Mouse (Mus musculus): ENCODE results near the gene Metrnl. TPM values are rescaled to one million over a fixed set of nuclear protein-coding genes. Genes with fewer than 3 reads are reported as not detected.

Gene Metrnl
- polyA plus RNA-seq, 1 experiment from 2014 or later: 18.9 TPM

DNA sequence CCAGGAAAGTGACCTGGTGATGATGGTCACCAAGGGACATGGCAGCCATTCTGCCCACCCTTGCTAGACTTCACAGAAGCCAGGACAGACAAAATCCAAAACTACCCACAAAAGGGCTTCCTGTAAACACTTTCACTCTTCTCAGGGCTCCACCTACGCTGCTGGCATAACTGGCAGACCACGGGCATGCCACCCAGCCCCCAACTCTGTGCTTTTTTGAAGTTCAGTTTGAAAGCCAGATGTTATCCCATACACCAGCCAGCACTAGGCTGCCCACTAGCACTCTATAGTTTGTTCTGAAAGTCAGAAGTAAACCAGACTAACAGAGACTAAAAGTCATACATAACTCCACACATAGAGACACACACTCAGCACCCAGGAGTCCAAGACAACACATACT is 13.3 kb upstream of the Metrnl start:
- WGBS: 83% methylated on average over 2 of the region's 2 CpGs
- H3K36me3 ChIP-seq: no peaks in the 10 kb centered on the region
- no peak for ATAC-seq (ENCODE audit: low FRiP score, low read depth)
- H3K9ac ChIP-seq: no peak overlapping the region
- no peak overlapping the region for H3K4me2 ChIP-seq (replicated peaks)
- H3K27me3 ChIP-seq: no peaks in the 10 kb centered on the region
- H3K27ac ChIP-seq: no peak overlapping the region
- peaks cover 16% of the 10 kb centered on the region for H3K4me1 ChIP-seq
- no peaks in the 10 kb centered on the region for H3K9me3 ChIP-seq
- no peak overlapping the region for H3K4me3 ChIP-seq

DNA sequence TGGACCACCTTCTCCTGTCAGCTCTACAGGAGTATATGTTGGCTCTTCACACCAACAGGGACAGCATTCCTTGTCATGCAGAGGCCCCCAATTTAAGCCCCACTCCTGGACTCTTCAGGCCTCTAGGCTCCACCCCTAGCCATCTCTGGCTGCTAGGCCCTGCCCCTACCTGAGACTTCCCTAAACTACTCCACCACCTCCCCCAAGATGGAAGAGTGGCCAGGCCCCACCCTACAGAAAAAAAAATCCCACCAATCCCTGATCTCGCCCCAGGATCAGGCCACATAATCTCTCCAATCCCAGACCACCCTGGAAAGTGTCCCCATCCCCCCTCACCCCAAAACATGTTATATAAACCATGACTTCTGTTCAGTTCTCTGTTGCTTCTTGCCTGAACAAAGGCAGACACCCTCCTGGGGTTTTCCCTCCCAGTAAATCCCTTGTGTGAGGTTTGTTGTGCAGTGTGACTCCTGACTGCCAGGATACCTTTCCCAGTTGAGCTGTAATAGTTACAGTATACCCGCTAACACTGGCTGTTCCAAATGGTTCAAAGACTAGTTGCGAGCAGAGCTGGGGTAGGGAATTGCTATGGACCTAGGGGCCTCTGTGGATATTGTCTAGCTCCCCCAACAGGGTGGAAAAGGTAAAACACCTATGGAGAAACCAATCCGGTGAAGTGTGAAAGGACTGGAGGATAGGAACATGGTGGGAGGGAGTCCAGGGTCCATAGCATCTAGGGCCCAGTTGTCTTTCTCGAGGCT is 5.9 kb upstream of the Metrnl start:
- no peak overlapping the region for H3K27ac ChIP-seq
- 78% methylated on average over 5 of the region's 5 CpGs for whole genome bisulfite sequencing
- H3K27me3 ChIP-seq: no peaks in the 10 kb centered on the region
- ATAC-seq (ENCODE audit: low FRiP score, low read depth): peak; percentile 11; the same call in 1 of the 2 replicates
- no peak overlapping the region for H3K4me2 ChIP-seq (replicated peaks)
- no peaks in the 10 kb centered on the region for H3K9me3 ChIP-seq
- no peak overlapping the region for H3K4me3 ChIP-seq
- no peaks in the 10 kb centered on the region for H3K36me3 ChIP-seq
- H3K9ac ChIP-seq: no peak overlapping the region
- no peaks in the 10 kb centered on the region for H3K4me1 ChIP-seq

DNA sequence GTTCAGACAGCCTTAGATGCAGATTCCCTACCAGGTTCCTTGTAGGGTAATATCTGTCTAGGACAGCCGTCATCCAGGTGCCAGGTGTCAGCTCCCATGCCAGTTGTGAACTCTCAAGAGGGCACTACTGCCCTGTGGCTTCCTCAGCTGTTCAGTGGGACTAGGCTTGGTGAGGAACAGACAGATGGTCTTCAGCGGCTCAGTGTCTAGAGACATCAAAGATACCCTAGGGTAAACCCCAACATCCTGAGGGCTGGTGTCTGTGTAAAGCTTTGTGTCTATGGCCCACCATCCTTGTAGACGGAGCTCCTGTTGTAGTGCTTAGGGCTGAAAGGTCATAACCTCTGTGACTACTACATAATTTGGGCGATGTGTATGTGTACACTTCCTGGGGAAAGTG is 4.1 kb upstream of the Metrnl start:
- Histone ChIP-seq H3K27ac (no peak overlapping the region), H3K36me3 (no peaks in the 10 kb centered on the region), H3K4me2 (replicated peaks) (no peak overlapping the region), H3K9me3 (no peaks in the 10 kb centered on the region), H3K27me3 (no peaks in the 10 kb centered on the region), H3K4me3 (no peak overlapping the region), H3K9ac (no peak overlapping the region), H3K4me1 (peaks cover 6% of the 10 kb centered on the region; the same call in 1 of the 2 replicates)
- WGBS: 84% methylated on average over 4 of the region's 4 CpGs
- no peak for ATAC-seq (ENCODE audit: low FRiP score, low read depth)

DNA sequence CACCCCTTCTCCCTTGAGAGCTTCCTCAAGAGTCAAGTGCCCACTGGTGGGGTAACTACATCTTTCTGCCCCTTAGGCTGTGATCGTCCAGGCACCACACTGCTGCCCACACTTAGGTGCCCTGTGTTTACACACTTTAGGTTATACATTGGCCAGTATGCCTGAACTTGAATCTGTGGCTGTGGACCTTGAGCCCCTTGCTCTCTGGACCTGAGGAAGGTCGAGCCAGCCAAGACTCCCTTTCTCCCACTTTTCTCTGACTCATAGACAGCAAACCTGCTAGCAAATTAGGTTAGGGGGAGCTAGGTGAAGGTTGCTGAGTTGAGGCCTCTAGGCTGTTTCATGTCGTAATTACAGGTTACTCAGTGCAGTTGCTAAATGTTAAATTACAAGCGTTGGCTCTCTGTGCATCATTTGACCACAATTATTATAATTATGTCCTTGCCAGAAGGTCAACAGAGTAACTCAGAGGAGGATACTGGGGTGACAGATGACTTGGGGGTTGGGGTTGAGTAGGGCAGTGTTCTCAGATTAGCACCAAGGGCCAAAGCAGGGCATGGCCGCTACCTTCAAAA is 2.9 kb upstream of the Metrnl start:
- peaks cover 14% of the 10 kb centered on the region for H3K4me1 ChIP-seq
- no peaks in the 10 kb centered on the region; the same call in 1 of the 2 replicates for H3K27me3 ChIP-seq
- H3K4me2 ChIP-seq (replicated peaks): no peak overlapping the region
- no peaks in the 10 kb centered on the region for H3K36me3 ChIP-seq
- H3K9me3 ChIP-seq: no peaks in the 10 kb centered on the region
- no peak overlapping the region for H3K9ac ChIP-seq
- ATAC-seq (ENCODE audit: low FRiP score, low read depth): no peak
- WGBS: 69% methylated on average over 5 of the region's 5 CpGs
- H3K27ac ChIP-seq: no peak overlapping the region
- H3K4me3 ChIP-seq: no peak overlapping the region

DNA sequence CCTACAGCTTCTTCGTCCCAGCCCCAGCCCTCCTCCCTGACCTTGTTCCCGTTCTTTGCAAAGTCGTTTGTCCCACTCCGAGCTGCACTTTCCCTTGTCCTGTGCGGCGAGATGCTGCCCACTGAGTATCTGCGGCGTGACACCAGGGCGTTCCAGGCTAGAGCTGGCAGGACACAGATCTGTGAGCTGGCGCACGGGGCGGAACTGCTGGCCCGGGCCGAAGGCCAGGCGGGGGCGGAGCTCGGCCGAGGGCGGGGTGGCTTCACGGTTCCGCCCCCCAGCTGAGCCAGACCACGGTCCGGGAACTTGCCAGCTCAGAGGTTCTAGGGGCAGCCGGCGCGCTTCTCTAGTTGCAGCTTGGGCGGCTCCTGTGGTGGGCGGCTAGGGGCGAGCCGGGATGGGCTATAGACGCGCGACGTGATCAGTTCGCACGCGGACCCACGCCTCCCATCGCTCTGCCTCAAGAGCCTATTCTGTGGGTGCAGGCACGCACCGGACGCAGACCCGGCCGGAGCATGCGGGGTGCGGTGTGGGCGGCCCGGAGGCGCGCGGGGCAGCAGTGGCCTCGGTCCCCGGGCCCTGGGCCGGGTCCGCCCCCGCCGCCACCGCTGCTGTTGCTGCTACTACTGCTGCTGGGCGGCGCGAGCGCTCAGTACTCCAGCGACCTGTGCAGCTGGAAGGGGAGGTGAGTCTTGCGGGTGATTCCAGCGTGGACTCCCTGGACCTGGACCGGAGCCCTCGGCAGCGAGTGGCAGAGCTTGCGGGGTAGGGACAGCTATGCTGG is 959 bp downstream of the Metrnl start:
- peaks cover 18% of the 10 kb centered on the region for H3K27me3 ChIP-seq

DNA sequence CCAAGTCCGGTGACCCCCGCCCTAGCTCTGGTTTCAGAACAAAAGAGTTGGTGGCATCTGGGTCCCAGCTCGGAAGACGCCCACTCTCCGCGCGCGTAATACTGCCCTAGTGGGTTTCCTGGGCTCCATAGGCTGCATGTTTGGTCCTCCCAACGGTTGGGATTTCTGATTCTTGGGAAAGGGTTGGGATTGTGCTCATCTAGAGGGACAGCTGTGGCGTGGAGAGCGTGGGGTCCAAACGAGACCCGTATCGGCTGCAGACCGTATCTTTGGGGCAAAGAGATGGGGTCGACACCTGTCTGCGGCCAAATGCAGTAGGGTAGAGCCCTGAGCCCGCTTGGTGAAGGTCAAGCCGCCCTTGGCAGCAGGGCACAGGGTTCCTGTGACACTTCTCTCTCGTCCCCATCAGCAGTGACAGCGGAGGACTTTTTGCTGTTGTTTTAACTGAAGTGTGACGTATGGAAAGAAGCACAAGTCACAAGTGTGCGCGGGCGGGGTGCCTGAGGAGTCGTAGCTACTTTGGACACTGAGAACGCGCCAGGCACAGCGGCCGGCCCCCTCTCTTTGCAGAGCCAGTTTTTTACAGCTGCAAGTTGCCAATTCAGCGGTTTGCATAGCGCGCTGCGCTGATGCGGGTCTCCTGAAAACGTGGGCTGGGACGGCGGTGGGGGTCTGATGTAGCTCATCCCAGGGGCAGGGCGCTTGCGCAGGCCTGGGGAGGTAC is 1.7 kb downstream of the Metrnl start:
- Histone ChIP-seq H3K9me3 (no peaks in the 10 kb centered on the region), H3K9ac (peak overlapping the region; percentile 78), H3K27me3 (peaks cover 18% of the 10 kb centered on the region), H3K36me3 (no peaks in the 10 kb centered on the region), H3K4me3 (peak overlapping the region; percentile 73), H3K27ac (peak overlapping the region; percentile 63; the same call in 1 of the 2 replicates), H3K4me1 (peaks cover 57% of the 10 kb centered on the region), H3K4me2 (replicated peaks) (peak overlapping the region; percentile 96)
- under 1% methylated on average over 40 of the region's 40 CpGs for WGBS
- no peak for ATAC-seq (ENCODE audit: low FRiP score, low read depth)

More for the DNA sequence above, 959 bp downstream of the Metrnl start:
- WGBS: under 1% methylated on average over 68 of the region's 69 CpGs
- Histone ChIP-seq H3K9me3 (no peaks in the 10 kb centered on the region), H3K27ac (peak overlapping the region; percentile 63), H3K36me3 (no peaks in the 10 kb centered on the region), H3K4me1 (peaks cover 50% of the 10 kb centered on the region), H3K4me3 (peak overlapping the region; percentile 73), H3K4me2 (replicated peaks) (peak overlapping the region; percentile 96), H3K9ac (peak overlapping the region; percentile 78)
- peak; percentile 90 for ATAC-seq (ENCODE audit: low FRiP score, low read depth)

DNA sequence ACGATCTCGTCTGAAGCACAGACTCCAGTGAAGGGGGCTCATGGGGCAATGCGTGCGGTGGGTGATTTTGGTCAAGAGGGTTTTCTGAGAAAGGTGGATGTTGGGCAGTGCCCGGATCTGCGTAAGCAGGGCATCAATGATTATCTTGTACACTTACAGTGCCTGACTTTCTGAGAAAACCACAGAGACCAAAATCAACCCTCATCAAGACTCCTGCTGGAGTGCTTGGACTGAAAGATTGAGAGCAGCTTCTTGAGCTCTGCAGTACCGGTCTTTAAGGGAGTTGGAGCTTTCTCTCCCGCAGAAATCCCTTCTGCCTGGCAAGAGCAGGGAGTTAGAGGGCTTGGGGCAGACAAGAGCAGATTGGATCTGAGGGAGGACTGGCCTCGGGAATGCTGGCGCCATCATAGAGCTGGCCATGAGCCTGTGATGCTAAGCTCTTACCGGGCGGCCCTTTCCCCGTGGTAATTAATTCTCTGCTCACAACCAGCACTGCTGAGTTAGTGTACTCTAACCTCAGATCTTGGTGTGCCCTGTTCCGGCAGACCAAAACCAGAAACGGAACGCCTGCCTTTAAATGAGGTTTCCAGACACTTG is 2.4 kb downstream of the Metrnl start:
- H3K4me3 ChIP-seq: peak overlapping the region; percentile 73
- peak overlapping the region; percentile 12 for H3K27ac ChIP-seq
- 10% methylated on average over 16 of the region's 16 CpGs for WGBS
- H3K9me3 ChIP-seq: no peaks in the 10 kb centered on the region
- H3K4me2 ChIP-seq (replicated peaks): peak overlapping the region; percentile 96
- H3K36me3 ChIP-seq: peaks cover 5% of the 10 kb centered on the region
- no peak for ATAC-seq (ENCODE audit: low FRiP score, low read depth)
- peak overlapping the region; percentile 78 for H3K9ac ChIP-seq
- H3K27me3 ChIP-seq: peaks cover 18% of the 10 kb centered on the region
- H3K4me1 ChIP-seq: peaks cover 57% of the 10 kb centered on the region

DNA sequence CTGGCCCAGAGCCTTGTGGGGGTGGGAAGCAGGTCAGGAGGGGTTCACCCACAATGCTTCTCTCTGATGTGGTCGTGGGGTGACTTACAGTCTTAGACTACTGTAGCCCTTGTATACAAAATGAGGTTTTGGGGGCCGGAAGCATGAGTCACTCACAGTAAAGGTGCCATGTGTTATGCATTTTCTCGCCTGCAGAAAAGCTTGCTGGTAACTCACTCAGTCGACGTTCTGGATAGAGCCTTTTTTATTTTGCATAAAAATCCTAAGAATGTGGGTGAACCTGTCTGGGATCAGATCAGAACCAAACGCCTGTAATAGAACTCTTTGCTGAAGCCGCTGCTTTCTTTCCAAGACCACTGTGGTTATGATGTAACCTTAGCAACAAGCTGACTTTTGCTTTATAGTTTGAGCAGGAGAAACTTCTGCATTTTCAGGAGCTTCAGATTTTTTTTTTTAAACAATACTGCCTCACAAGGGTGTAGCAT is 5.2 kb downstream of the Metrnl start:
- 7% methylated on average over 7 of the region's 7 CpGs for WGBS
- Histone ChIP-seq H3K4me1 (peaks cover 55% of the 10 kb centered on the region), H3K4me3 (no peak overlapping the region), H3K4me2 (replicated peaks) (peak overlapping the region; percentile 23; the same call in 1 of the 2 replicates), H3K9ac (no peak overlapping the region), H3K27ac (peak overlapping the region; percentile 48; the same call in 1 of the 2 replicates), H3K27me3 (peaks cover 18% of the 10 kb centered on the region), H3K36me3 (peaks cover 11% of the 10 kb centered on the region), H3K9me3 (no peaks in the 10 kb centered on the region)
- ATAC-seq (ENCODE audit: low FRiP score, low read depth): peak; percentile 49; the same call in 1 of the 2 replicates

DNA sequence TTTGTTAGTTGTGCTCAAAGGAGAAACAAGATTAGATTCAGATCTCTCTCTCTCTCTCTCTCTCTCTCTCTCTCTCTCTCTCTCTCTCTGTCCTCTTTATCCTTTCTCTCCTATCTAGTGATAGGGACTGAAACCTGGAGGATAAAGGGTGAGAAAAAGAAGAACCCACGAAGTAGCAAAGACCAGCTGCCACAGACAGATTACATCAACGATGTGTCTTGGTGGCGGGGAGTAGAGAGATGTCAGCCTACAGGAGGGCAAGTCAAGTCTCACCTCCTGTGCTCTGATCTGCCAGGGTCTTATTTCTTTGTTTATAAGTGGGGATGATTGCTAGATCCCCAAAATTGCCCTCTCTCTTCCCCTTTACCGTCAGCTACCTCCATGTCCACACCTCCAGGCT is 7.9 kb downstream of the Metrnl start:
- H3K9me3 ChIP-seq: no peaks in the 10 kb centered on the region
- ATAC-seq (ENCODE audit: low FRiP score, low read depth): no peak
- H3K4me2 ChIP-seq (replicated peaks): no peak overlapping the region
- H3K4me1 ChIP-seq: peaks cover 35% of the 10 kb centered on the region
- H3K27ac ChIP-seq: no peak overlapping the region
- H3K36me3 ChIP-seq: peaks cover 11% of the 10 kb centered on the region
- no peak overlapping the region for H3K9ac ChIP-seq
- WGBS: 61% methylated on average over 4 of the region's 4 CpGs
- H3K27me3 ChIP-seq: peaks cover 11% of the 10 kb centered on the region
- no peak overlapping the region for H3K4me3 ChIP-seq

DNA sequence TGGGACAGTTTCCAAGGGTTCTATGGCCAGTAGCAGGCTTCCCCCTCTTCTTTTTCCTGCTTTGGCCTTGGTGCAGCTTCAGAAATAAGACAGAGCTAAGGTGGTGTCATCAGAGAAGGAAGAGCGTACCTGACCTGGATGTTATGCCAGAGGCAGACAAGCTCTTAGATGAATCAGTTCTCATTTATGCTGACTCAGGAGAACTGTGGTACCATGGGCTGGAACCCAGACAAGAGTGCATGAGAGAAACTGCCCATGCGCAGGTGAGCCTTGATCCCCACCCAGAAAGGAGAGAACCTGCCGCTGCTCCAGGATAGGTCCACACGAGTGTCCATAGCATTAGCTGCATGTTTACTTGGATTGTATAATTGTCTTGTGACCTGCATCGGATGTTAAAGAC is 8.9 kb downstream of the Metrnl start:
- Histone ChIP-seq H3K4me1 (peaks cover 27% of the 10 kb centered on the region), H3K36me3 (peaks cover 16% of the 10 kb centered on the region), H3K27me3 (0 out of 2 replicates have a peak, but pooled peaks cover 3% of the 10 kb centered on the region), H3K9ac (no peak overlapping the region), H3K27ac (no peak overlapping the region), H3K9me3 (no peaks in the 10 kb centered on the region), H3K4me2 (replicated peaks) (no peak overlapping the region), H3K4me3 (no peak overlapping the region)
- no peak for ATAC-seq (ENCODE audit: low FRiP score, low read depth)
- 92% methylated on average over 5 of the region's 5 CpGs for WGBS

DNA sequence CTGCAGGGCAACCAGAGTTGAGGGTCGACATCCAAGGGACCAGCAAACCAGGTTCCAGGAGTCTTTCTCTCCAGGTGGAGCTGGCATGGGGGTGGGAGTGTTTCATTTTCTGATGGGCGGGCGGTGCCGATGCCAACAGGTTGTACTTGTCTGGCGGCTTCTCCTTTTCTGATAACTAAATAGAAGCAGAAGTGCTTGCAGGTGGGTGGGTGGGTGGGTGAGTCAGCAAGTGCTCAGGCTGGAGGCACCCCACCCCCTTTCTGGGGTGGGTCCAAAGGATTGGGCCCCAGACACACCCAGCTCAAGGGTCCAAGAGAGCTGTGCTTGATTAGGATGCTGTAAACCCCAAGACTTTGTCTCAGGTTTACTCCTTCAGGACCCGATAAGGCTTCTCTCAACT is 11.6 kb downstream of the Metrnl start:
- no peaks in the 10 kb centered on the region for H3K9me3 ChIP-seq
- H3K9ac ChIP-seq: no peak overlapping the region
- peaks cover 34% of the 10 kb centered on the region for H3K36me3 ChIP-seq
- H3K4me3 ChIP-seq: no peak overlapping the region
- no peak overlapping the region for H3K27ac ChIP-seq
- no peaks in the 10 kb centered on the region for H3K27me3 ChIP-seq
- ATAC-seq (ENCODE audit: low FRiP score, low read depth): no peak
- no peak overlapping the region for H3K4me2 ChIP-seq (replicated peaks)
- H3K4me1 ChIP-seq: peaks cover under 1% of the 10 kb centered on the region; the same call in 1 of the 2 replicates
- 91% methylated on average over 6 of the region's 6 CpGs for WGBS
